Mouse (Mus musculus): ENCODE measurements around the gene Pla2r1. TPM values are rescaled to one million over a fixed set of nuclear protein-coding genes. Genes with fewer than 3 reads are reported as not detected.

Gene Pla2r1
- polyA plus RNA-seq, 1 experiment = not detected

DNA sequence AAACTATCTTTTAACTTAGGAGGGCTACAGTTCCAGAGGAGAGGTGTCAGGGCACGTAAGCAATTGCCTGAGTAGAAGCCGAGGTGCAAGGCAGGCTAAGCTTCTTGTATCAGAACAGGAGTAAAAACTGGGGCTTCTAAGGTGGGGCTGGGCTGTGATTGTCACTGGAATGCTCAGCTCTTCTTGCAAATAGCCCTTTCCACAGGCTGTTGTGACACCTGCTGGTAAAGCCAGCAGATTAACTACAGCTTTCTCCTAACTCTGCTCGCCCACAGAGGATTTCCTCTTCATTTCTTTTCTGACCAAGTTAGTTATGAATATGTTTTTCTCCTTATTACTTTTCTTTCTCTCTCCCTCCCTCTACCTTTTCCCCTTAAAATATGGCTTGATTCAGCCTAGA is 111.2 kb downstream of the Pla2r1 start:
- TF ChIP-seq GATA1 (IDR thresholded peaks at IDR 0.05; ENCODE audit: low read length) = no peak

GRCm38 (mm10) chr2:60436802-60437201 is 116.3 kb downstream of the Pla2r1 start:
- no peak for TF ChIP-seq GATA1 (IDR thresholded peaks at IDR 0.05; ENCODE audit: low read length)

DNA sequence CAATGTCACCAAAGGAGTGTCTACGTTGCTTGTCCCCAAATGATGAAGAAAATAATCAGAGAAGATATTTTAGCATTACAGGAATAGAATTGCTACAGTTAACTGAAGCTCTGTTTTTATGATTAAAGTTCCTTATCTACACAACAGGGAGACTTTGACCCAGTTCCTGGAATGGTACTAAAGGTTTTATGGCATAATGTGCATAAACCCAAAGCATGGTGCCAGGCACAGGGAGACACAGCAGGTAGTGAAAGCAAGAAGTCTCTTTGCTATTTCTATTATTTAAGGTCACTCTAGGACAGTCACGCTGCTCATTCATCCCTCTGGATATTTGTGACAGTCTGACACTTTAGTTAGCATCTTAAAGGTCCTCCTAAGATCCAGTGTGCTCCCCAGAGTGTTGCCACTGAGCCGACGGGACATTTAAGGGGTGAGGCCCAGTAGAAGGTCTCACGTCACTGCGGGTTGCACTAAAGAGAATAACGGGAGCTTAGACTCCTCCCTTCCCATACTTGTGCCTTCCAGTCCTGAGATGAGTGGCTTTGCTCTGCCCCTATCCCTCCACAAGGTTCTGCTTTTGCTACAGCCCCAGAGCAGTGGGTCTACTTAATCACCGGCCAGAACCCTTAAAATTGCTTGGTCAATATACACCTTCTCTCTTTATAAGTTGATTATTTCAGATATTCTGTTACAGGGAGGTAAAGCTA is 122.6 kb downstream of the Pla2r1 start:
- TF ChIP-seq GATA1 (IDR thresholded peaks at IDR 0.05; ENCODE audit: low read length) = no peak

DNA sequence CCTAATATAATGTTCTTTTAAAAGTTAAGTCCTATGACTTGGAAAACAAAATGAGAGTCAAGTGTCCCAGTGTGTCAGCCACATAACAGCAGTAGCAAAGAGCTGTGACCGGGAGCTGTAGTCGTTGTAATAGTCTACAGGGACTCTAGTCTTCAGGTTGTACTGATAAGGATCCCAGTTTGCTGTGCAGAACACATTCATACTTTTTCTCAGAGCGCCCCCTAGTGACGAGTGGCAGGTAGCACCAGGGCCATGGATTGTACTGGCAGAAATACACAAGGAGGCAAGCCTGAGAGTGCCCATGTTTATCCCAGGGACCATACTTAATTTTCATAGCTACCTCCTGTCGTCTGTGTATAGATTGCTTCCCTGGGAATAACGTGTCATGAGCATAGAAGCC is 135.0 kb downstream of the Pla2r1 start:
- no peak for TF ChIP-seq GATA1 (IDR thresholded peaks at IDR 0.05; ENCODE audit: low read length)

DNA sequence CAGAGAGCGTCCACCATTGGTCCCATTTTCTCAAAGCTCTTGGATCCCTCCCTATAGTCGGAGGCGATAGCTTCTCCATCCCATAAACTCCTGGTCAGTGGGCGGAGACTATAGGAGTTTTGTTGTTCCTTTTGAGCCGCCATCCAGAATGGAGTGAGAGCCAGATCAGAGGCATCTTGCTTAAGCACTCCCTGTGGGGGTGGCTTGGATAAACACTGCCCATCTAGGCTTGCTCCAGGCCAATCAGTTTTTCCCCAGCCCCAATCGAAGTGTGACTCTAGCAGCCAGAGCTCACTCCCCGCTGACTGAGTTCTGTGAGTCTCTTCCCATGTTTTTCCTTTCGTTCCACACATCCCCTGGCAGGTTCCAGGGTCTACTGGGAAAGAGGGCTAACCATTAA is 138.8 kb downstream of the Pla2r1 start:
- no peak for TF ChIP-seq GATA1 (IDR thresholded peaks at IDR 0.05; ENCODE audit: low read length)

DNA sequence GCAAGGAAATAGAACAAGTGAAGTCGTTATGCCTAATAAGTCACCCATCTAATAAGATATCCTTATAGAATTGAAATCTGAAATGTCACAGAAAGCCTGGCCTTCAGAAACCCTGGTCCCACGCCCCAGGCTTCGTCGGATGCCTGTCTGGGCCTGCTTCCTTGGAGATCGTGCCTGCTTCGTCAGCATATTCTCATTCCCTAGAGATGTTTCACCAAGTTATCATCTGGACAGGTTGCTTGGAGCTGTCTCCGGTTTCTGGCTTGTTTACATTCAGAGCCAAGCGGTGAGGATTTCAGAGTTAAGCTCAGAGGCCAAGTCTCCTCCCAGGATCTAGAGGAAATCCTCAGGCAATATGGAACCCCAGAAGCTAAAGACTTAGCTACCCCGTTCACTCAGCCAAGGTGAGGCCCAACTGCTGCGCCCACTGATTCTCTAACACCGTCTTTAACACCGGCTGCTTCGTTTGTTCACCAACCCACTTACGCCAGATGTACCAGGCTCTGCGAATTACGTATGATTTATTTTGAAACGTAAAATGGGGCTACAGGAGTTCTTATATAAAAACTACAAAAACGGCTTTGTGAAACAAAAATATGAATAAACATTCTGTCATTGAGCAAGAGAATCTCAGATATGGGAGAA is 140.0 kb downstream of the Pla2r1 start:
- TF ChIP-seq GATA1 (IDR thresholded peaks at IDR 0.05; ENCODE audit: low read length) = no peak

GRCm38 (mm10) chr2:60411181-60411580 is 141.9 kb downstream of the Pla2r1 start:
- TF ChIP-seq GATA1 (IDR thresholded peaks at IDR 0.05; ENCODE audit: low read length) = no peak

DNA sequence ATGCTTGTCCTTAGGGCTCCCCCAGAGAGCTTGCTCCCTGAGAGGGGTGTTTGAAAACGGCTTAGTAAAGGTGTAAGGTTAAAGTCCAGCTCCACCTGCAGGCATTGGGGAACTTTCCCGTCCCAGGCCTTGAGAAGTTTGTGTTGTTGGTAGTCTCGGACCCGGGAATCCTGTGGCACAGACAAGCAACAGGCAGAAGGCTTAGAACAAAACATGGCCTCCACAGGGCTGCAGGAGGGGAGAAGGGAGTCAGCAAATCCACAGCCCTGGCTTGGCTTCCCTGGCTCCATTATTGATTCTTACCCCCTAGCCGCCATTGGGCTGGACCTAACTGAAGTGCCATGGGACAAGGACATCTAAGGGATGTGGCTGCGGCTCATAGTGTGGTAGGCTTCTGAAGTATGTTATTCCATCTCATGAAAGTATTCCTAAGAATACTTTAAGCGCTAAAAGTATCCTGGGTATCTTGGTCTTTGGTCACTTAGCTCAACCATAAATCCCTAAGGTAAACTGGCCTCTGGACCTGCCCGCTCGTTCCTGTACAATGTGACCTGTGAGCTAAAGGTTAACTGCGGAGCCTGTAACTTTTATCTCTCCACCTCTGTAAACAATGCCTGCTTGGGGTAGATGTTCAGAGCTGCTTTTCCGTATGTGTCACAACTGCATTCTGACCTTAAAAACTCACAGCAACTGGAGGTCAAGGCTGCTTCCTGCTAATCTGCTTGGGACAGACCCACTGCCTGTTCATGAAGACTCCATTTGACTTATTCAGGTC is 142.9 kb downstream of the Pla2r1 start:
- no peak for TF ChIP-seq GATA1 (IDR thresholded peaks at IDR 0.05; ENCODE audit: low read length)

DNA sequence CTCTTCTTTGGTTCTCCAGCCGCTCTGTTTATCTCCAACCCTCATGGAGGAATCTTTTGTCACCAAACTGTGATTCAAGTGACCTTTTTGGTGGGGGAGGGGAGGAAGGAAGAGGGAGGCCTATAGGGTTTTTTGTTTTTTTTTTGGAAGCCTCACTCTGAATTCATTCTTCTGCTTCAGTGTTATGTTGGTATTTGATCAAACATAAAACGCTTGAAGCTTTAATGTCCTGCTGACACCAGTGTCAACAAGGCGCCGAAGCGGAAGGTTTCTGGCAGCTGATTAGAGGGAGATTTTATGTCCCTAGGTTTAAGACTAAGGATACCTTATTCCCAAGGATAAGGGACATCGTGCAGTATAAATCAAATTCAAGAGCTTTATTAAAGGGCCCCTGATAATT is 143.9 kb downstream of the Pla2r1 start:
- TF ChIP-seq GATA1 (IDR thresholded peaks at IDR 0.05; ENCODE audit: low read length) = no peak

DNA sequence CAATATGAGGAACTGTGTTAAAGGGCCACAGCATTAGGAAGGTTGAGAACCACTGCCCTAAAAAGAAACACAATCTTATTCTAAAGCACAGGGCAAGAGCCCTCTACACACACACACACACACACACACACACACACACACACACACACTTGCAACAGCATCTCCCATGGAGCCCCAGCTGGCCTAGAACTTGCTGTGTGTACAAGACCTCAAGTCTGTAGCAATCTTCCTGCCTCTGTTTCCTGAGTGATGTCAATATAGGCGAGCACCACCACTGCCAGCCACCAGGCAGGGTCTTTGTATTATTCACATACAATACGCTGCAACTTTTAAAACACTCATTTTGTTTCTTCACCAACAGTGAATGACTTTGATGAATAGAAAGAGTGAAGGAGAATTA is 145.7 kb downstream of the Pla2r1 start:
- no peak for TF ChIP-seq GATA1 (IDR thresholded peaks at IDR 0.05; ENCODE audit: low read length)

GRCm38 (mm10) chr2:60405431-60405830 is 147.7 kb downstream of the Pla2r1 start:
- no peak for TF ChIP-seq GATA1 (IDR thresholded peaks at IDR 0.05; ENCODE audit: low read length)

- TF ChIP-seq GATA1 (IDR thresholded peaks at IDR 0.05; ENCODE audit: low read length) = no peak
These were observed 148.3 kb downstream of the Pla2r1 start for GRCm38 (mm10) chr2:60404763-60405162.

GRCm38 (mm10) chr2:60401694-60402093 is 151.4 kb downstream of the Pla2r1 start:
- TF ChIP-seq GATA1 (IDR thresholded peaks at IDR 0.05; ENCODE audit: low read length) = no peak

- no peak for TF ChIP-seq GATA1 (IDR thresholded peaks at IDR 0.05; ENCODE audit: low read length)
These were observed 159.3 kb downstream of the Pla2r1 start for GRCm38 (mm10) chr2:60393786-60394185.

DNA sequence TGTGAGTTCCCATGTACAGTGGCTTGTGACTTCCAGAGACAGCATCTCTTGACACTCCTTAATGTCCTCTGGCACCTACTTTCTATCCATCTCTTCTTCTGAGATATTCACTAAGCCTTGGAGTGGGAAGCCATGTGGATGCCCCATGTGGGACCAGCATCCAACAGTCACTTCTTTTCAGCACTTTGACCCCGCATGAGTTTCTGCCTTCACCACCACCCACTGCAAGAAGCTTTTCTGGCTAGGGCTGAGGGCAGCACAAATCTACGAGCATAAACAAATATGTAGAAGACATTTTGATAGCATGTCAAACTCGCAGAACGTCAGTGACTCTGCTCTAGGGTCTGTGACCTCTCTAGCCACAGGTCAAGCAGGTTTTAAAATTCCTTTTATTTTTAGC is 160.8 kb downstream of the Pla2r1 start:
- TF ChIP-seq GATA1 (IDR thresholded peaks at IDR 0.05; ENCODE audit: low read length) = no peak

DNA sequence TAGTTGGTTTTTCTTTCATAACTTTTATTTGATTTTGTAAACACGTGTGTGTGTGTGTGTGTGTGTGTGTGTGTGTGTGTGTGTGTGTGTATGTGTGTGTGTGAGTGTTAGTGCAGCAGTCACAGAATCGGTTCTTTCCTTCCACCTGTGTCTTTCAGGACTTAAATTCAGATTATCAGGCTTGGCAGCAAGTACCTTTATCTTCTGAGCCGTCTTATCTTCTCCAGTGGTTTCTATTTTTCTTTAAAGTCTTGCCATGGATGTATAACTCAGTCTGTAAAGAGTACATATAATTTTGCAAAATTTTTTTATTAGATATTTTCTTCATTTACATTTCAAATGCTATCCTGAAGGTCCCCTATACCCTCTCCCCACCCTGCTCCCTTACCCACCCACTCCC is 165.7 kb downstream of the Pla2r1 start:
- TF ChIP-seq GATA1 (IDR thresholded peaks at IDR 0.05; ENCODE audit: low read length) = no peak
